Mouse (Mus musculus) right cerebral cortex, adult 18-20 months (tissue): Measurements from ENCODE around the gene Ptprn2.

Experiments used
- DNase-seq: peaks from one replicate; pipeline ENCODE4 v3.0.0; 2022; ENCODE audit warnings: mixed read lengths

Ptprn2 gene

DNA sequence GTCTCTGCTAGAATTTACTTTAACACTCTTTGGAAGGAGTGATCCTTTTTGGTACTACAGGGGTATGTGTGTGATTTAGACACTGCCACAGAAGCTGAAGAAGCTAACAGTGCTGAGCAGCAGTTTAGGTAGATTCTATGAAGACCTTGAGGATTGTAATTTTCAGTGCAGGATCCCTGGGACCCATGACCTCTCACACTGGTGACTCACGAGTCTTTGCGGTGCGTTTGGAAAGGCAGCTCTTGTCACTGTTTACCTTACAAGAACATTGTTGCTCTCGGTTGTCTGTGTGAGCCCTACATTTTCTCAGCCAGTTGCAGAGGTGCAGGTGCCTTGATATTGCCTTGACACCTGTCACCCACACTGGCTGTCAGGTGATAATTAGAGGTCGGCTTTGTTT, 431.3 kb downstream of the Ptprn2 start:
- no peak for DNase-seq

DNA sequence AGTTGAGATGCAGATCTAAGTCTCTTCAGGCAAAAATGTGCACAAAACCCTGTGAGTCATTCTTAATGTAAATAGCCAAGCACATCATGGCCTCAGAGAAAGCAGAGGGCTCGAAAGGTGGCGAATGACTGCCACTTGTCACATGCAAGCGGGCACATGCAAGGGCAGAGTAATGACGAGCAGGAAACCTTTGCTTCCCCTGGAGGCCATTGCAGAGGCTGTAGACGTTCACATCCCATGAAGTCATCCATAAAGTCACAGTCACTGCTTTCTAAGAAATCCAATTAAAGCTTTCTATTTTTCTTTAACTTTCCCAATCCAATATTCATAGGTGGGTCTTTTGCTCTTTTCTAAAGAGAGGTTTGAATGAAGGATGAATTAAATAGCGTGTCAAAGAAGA, 433.7 kb downstream of the Ptprn2 start:
- no peak for DNase-seq

DNA sequence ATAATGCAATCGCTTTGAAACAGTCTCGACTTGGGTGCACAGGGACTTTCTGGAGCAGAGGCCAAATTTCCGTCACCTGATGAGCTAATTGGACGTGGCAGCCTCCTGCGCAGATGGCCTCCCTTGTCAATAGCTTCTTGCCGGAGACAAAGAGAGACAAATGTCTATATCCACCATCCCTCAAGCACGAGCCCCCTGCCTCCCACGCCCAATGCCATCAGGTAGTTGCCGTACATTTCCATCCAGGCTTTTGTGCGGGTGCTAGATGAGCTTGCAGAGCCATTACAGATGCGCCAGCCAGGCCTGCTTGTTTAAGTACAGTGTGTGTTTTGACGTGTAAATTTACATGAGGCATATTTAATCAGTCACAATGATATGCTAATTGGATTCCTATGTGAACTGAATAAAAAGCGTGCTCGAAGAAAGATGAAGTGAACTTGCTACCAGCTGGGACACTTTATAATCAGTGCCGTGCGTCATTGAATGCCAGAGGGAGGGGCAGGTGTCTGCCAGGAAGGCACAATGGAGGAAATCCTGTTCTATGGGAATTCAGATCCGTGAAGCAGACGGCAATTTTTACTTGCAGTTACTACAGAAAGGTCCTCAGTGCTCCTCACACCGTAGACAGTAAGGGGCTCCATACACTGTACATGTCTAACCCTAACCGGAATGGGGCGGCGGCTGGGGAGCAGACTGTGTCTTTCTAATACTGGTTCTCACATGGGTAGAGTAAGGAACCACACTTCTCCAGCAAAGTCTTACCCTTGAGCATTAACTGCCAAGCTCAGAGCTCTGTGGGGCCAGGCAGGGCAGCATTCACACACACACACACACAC, 434.4 kb downstream of the Ptprn2 start:
- peak; percentile 48 for DNase-seq

DNA sequence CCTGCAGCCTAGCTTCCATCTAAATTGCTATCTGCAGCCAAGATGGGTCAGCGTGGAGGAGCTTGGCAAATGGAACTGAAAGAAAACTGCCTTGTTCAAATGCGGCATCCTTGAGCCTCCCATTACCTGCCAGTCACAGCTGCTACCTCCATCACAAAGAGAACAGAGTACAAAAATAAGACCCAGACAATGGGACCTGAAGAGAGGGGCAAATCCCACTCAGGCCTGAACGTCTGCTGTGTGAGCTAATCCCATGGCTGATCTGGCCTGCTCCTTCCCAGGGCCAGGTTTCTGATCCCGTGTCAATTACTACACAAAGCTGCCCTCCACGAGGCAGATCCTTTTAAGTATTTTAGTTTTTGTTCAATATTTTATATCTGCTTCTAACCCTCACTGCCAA, 441.6 kb downstream of the Ptprn2 start:
- DNase-seq, result no peak

DNA sequence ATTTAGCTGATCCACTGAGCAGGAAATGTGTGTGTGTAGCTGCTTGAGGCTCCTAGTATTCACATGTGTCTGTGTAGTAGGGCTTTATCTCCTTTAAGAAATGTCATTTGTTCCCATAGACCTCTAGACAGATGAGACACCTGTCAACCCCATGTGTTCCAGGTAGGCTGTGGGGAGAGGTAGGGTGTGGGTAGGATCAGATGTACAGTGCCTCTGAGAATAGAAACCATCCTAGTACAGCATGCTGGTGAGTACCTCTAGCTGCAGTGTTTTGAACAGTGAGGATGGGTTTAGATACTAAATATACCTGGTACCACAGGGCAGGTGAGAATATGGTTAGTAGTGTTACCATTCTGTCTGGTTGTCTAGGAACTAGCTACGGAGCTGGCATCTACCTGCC, 442.0 kb downstream of the Ptprn2 start:
- no peak for DNase-seq

DNA sequence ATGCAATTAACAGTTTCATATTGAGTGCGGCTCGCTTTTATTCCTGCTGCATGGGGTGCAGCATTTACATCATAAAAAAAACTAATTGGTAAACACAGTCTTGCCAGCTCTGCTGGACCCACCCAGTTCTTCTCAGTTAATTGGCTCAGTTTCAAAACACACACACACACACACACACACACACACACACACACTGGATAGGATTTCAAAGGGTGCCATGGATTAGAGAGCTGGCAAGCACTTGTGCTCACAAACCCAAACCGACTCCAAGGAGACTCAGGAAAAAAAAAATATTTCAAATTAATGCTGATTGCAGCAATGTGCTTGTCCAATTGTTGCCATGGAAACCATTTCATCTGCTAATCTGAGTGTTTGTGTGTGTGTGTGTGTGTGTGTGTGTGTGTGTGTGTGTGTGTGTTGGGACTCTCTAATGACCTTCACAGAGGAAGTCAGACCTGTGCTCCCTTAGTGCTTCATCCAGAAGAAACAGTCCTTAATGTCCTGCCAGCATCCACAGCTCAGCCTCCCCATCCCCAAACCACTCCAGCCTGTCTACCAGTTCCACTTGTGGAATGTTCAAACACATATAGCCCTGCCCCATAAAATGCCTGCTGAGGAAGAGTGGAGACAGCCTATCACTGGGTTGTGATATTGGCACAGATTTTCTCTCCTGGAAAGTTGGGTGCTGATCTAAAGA, 452.8 kb downstream of the Ptprn2 start:
- DNase-seq, result peak; percentile 22

DNA sequence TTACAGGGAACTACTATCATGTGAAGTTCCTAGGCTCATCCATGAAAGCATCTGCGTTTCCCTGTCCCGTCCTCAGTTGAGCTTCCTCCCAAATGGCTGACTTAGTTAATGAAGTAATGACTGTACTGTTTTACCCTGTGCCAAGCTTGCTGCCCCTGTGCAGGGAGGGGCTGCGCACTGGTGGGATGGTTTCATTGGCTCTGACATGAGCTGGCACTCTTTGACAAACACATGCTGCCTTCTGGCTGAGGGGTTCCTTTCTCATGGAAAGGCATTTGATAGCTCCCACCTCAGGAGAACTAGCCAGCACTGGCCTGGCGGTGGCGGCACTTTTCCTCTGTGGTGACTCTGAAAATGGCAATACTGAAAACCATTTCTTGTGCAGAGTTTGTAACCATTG, 458.4 kb downstream of the Ptprn2 start:
- no peak for DNase-seq

DNA sequence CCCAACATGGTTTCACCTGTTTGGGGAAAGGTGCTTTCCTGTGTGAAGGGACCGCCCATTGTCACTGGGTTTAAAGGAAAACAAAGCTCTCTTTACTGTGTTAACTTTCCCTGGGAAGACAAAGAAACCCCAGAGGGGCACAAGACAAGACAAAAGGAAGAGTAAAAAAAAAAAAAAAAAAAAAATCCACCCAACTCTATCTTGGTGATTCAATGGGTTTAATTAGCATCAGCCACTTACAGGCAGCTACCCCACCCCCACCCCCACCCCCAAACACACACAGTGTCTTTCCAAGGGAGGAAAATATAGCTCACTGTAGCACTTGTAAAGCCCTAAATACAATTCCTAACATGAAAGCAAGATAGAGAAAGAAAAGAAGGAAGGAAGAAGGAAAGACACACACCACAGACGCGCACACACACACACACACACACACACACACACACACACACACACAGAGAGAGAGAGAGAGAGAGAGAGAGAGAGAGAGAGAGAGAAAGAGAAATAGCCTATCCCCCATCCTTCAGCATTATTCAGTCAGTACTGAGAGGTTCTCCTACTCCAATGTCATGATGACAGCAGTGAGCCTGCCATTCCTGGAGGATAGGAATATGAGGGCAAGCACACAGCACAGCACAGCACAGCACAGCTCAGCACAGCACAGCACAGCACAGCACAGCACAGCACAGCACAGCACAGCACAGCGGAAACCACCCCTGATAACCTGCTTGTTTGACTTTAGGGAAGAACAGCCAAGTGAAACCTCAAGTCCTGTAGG, 462.8 kb downstream of the Ptprn2 start:
- DNase-seq, result no peak

DNA sequence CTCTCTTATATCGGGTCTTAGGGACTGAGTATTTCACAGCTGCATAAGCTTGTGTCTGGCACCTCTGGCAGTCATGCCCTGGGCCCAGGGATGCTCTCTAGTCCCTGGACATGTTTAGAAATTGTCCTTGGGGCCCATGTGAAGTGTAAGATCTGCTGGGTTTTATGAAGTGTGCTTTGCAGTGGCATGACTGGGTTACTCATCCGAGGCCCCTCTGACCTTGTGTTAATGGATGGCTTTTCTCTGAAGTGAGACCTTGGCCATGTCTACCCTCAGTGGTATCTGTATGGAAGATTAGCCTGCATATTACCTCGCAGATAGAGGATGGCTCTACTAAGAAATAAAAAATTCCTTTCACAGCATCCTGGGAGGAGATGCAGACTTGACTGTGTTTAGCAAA, 464.2 kb downstream of the Ptprn2 start:
- DNase-seq, result no peak

DNA sequence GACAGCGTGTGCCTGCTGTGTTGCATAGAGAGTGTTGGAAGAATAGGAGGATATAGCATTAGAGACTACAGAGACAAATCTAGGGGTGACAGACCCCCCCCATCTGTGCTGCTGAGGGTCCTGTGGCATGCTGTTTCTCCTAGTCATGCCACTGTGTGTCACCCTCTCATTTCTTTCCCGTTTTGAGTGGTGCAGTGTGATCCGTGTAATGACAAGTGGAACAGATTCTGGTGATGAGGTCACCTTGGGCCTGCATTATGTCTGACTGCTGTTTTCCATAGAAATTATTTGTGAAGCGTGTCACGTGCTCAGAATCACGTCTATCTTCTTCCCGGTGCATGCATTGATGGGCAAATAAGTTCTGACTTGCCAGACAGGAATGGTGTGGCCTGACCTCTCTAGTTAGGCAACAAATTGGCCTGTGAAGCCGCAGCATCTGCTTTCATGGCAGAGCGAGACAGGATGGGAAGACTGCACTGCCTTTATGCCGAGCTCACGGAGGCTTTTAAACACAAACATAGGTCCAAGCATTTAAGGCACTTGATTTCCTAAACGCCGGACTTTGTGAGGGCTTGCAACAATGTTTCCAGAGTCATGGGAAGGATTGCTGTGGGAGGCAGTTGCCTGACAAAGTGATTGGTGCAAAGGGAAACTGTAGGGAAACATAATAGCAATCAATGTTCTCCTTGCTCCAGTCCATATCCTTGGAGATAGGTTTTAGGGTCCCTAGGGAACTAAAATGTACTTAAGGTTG, 467.1 kb downstream of the Ptprn2 start:
- no peak for DNase-seq

DNA sequence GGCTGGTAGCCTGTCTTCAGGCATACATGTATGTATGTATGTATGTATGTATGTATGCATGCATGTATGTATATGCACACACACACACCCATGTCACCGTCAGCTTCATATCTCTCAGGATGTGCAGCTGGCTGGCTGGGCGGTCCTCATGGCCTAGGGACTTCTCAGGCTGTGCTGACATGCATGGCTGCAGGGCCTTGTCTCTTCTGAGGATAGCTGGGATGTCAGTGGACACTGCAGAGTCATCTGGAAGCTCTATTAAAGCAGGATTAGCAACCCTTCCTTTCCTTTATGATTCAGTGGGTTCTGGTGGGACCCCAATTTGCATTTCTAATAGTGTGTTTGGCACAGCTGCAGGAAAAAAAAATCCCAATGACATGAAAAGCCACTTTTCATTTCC, 473.6 kb downstream of the Ptprn2 start:
- no peak for DNase-seq

DNA sequence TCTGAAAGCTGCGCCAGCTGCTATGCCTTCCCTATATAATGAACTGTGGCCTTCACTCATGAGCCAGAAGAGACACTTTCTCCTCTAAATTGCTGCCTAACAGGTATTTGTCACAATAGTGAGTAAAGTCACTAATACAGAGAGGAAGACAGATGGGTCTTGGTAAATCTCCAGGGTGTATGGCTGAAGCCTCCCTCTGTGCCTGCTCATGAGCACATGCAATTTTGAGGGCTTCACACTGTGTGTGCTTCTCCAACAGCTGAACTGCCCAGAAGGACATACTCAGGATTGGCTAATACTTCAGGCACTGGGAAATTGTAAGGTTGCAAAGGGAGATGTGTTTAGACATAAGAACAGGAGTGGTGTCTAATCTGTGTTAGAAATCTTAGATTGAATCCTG, 478.4 kb downstream of the Ptprn2 start:
- no peak for DNase-seq

DNA sequence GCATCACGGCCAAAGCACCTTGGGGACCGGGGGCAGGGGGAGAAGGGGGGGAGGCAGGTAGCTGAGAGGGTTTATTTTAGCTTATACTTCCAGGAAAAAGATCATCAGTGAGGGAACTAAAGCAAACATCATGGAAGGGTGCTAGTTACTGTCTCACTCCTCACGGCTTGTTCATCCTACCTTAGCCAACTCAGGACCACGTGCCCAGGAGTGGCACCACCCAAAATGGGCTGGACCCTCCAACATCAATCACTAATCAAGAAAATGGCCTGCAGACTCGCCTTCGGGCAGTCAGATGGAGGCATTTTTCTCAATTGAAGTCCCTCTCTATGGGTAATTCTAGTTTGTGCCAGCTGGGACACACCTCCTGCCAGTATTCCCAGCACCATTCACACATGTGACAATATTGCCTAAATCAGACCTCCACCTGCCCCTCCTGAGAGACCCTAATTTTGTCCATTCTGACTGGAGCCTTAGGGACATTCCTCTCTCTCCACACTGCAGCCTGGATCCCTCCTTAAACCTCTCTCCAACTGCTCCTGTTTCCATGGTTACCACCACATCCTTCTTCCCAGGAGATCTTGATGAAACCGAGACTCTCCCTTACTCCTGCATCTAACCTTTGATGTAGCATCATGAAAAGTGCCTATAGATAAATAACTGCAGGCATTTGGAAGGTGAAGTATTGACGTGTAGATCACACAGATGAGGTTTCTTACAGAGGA, 482.9 kb downstream of the Ptprn2 start:
- DNase-seq, result peak; percentile 12

DNA sequence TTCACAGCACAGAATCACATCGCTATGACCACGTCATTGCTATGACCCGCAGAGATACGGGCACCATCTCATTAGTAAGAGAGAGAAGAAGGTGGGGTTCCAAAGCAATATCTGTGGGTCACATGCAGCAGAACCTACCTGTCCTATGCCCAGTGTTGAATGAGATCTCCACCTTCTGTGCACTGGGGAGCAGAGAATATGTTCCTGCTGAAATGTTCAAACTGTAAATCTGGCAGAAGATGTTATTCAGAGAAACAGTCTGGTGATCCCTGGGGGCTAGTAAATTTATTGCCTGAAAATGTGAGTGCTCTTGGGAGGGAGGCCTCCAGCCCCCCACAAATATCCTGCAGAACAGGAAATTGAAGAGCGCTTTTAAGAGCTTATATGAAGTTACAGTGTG, 490.0 kb downstream of the Ptprn2 start:
- no peak for DNase-seq

DNA sequence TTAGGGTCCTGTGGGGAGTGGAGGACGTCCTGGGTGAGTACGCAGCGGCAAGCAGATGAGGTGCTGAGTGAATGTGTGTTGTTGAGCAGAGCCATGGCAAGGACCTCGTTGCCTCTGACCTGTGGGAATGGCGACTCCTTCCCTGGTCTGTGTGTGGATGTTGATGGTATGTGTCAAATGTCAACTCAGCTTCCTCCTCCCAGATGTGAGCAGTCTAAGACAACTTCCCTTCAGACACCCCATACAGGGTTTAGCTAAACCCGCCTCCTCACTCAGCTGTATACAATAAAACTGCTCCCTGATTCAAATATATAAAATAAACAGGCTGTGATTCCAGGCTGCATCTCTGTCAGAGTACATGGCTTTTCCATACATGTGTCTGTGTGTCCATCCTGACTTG, 491.5 kb downstream of the Ptprn2 start:
- DNase-seq, result no peak

DNA sequence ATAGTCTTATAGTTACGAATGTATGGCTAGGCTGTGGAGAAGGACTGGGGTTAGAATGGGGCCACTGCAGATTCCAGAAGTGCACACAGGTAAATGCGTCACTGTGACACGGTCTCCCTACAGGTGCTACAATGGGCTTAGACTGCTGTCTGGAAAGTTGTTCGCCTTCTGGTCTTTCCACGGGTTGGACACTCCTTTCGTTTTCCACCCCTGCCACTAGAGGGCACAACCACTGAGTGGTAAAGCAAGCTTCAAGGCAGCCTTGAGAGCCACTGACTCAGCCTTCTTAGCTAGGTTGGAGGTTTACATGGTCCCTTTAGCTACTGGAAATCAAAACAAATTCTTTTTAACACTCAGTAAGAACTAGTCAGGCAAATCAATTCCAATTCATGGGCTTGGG, 492.7 kb downstream of the Ptprn2 start:
- DNase-seq, result peak; percentile 11

DNA sequence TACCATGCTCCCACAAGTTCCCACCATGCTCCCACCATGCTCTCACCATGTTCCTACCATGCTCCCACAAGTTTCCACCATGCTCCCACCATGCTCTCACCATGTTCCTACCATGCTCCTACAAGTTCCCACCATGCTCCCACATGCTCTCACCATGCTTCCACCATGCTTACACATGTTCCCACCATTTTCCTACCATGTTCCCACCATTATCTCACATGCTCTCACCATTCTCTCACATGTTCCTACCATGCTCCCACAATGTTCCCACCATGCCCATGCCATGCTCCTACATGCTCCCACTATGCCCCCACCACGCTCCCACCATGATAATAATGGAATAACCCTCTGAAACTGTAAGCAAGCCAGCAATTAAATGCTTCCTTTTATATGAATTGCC, 495.8 kb downstream of the Ptprn2 start:
- no peak for DNase-seq

DNA sequence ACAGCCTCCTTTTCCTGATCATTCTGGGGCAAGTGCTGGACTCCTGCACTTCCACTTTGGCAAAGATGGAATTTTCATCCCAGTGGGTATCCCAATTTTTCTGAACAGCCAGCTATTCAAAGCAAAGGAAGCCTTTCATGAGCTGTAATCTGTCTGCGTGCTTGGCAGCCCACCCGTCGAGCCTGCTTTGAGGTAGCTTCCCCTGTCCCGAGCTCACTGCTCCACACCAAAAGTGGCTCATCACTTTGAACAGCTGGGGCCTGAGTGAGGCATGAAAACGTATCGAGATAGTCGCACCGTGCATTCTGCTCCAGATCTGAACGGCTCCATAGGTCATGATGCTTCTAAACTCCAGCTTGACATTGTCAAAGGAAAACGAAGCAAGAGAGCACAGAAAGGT, 503.6 kb downstream of the Ptprn2 start:
- DNase-seq, result no peak

DNA sequence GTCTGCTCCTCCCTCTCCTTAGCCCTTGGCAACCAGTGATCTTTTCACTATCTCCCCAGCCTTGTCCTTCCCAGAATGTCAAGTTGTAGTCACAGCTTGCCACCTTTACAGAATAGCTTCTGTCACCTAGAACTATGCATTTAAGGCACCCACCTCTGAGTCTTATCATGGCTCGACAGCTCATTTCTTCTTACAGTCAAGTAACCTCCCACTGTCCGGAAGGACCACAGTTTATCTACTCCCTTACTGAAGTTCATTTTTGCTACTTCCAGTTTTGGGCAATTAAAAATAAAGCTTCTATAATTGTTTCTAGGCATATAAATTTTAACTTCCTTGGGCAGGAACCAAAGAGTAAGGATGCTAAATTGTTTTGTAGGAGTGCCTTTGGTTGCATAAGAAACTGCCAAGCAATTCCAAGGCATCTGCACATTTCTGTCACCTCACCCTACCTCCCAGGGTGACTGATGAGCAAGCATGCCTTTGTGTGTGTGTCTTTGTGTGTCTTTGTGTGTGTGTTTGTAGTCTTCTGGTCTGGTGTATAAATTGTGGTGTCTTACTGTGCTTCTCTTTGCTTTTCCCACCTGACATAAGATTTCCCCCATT, 516.1 kb downstream of the Ptprn2 start:
- DNase-seq, result peak; percentile 32

DNA sequence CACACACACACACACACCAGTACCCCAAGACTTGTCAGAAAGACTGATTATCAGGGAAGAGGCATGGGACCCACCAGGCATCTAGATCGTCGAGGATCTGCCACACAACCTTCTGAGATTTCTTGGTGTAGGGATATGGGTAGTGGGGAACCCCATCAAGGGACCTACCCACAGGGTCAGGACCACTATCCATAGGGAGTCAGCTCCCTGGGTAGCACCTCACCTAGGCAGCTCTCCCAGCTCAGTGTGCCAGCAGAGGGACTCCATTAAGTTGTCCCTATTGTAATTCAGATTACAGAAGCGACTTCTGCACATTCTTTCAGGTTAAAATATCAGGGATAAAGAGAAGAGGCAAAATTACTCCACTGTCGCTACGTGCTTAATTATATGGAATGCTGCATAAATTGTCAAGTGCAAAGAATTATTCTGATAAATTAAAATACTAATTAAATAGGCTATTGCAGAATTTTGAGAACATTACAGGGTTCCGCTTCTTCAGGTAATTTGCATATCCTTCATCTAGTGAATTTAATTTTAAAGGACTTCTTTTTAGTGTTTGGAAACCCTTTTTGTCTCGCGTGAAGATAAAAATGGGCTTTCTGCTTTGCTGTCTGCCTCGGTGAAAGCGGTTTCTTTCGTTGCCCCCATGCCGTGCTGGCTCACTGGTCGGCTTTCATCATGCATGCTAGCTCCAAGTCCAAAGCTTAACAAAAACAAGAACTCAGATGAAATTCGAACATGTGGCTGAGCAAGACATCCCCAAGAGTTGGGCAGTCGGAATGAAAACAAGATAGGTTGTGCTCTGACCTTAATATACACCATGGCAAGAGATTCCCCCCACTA, 531.5 kb downstream of the Ptprn2 start:
- DNase-seq, result no peak

DNA sequence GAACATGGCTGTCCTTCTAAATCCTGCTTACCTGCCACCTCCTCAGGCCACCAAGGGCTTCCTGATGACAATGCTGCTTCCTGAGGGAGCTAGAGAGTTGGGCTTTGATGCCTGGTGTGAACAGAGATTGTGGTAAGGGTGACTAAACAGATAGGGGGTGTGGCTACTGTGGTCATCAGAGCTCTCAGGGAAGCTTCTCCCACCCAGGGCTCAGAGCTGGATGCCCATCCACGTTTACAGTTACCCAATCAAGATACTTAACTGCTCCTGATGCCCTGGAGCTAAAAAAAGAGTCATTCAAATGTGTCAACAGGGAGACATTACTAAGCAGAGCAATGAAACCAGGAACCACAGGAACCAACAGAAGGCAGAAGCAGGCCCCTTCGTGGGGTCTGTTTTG, 532.4 kb downstream of the Ptprn2 start:
- DNase-seq, result no peak
